Mouse (Mus musculus) heart, postnatal 0 days (tissue): ENCODE results near the gene Lrrc23. TPM values are rescaled to one million over a fixed set of nuclear protein-coding genes. Genes with fewer than 3 reads are reported as not detected.

Experiments used
- ATAC-seq: fragments of 200-750 bp; cut with Nextera tagmentation; 2 replicates; pipeline ENCODE4 v1.8.0; 2017; ENCODE audit warnings: low read depth, moderate number of reproducible peaks, moderate library complexity; ENCODE audit not compliant: insufficient read depth
- DNase-seq: peaks from one replicate; pipeline ENCODE4 v3.0.0-alpha.2; 2016; ENCODE audit warnings: low spot score
- H3K27ac ChIP-seq: fragments of 300-500 bp; sonication (generic); 2 replicates; pipeline ENCODE4 v1.5.1; 2014; ENCODE audit warnings: low read depth, mild to moderate bottlenecking
- H3K27me3 ChIP-seq: fragments of 300-500 bp; sonication (generic); 2 replicates; pipeline ENCODE4 v1.6.1; 2014; ENCODE audit warnings: low read length, mixed read lengths; ENCODE audit not compliant: control insufficient read depth, insufficient read depth
- H3K36me3 ChIP-seq: fragments of 300-500 bp; sonication (generic); replicated peaks from 2 replicates; pipeline ENCODE4 v1.6.1; 2014; ENCODE audit warnings: low read length, mixed read lengths; ENCODE audit not compliant: control insufficient read depth, insufficient read depth
- H3K4me1 ChIP-seq: fragments of 300-500 bp; sonication (generic); 2 replicates; pipeline ENCODE4 v1.6.1; 2014; ENCODE audit warnings: antibody characterized with exemption; ENCODE audit not compliant: control insufficient read depth, insufficient read depth
- H3K4me2 ChIP-seq: fragments of 300-500 bp; sonication (generic); 2 replicates; pipeline ENCODE4 v1.6.1; 2014; ENCODE audit warnings: low read depth, mild to moderate bottlenecking, low read length, moderate library complexity
- H3K4me3 ChIP-seq: fragments of 300-500 bp; sonication (generic); 2 replicates; pipeline ENCODE4 v1.5.1; 2014; ENCODE audit warnings: low read depth, low read length
- H3K9ac ChIP-seq: fragments of 300-500 bp; sonication (generic); replicated peaks from 2 replicates; pipeline ENCODE4 v1.6.1; 2014; ENCODE audit warnings: low read depth, low read length, mixed read lengths
- H3K9me3 ChIP-seq: fragments of 300-500 bp; sonication (generic); replicated peaks from 2 replicates; pipeline ENCODE4 v1.6.1; 2016; ENCODE audit warnings: low read length; ENCODE audit not compliant: control insufficient read depth
- CTCF ChIP-seq: IDR thresholded peaks from 2 replicates; pipeline ENCODE4 v1.5.1; 2016; ENCODE audit warnings: antibody characterized with exemption, control low read depth, low read depth
- EP300 ChIP-seq: IDR thresholded peaks from 2 replicates; pipeline ENCODE4 v1.6.1; 2016; ENCODE audit warnings: antibody characterized with exemption, low read depth
- WGBS: fragments of 180-500 bp; shearing (Covaris S2); extraction: QIAGEN DNeasy Blood & Tissue Kit; methylation state at CpG from one replicate; pipeline ENCODE4 v1.1.7; 2014; 5-methylcytosine and 5-hydroxymethylcytosine counted together
- polyA plus RNA-seq: library from polyadenylated mRNA; unstranded; fragments of >200 nt; fragmentation: Nextera tagmentation; extraction: Ambion mirVana; gene quantifications from 2 replicates; pipeline ENCODE4 v1.2.1, GENCODE M21; 2015
- total RNA-seq: library from RNA; depleted of rRNA; stranded (reverse); fragments of >200 nt; gene quantifications from 2 replicates; pipeline ENCODE4 v1.2.3, GENCODE M21; 2014; ENCODE audit warnings: low replicate concordance

Lrrc23 gene
- total and polyA plus RNA-seq, 2 experiments from 2014 or later, result not detected

DNA sequence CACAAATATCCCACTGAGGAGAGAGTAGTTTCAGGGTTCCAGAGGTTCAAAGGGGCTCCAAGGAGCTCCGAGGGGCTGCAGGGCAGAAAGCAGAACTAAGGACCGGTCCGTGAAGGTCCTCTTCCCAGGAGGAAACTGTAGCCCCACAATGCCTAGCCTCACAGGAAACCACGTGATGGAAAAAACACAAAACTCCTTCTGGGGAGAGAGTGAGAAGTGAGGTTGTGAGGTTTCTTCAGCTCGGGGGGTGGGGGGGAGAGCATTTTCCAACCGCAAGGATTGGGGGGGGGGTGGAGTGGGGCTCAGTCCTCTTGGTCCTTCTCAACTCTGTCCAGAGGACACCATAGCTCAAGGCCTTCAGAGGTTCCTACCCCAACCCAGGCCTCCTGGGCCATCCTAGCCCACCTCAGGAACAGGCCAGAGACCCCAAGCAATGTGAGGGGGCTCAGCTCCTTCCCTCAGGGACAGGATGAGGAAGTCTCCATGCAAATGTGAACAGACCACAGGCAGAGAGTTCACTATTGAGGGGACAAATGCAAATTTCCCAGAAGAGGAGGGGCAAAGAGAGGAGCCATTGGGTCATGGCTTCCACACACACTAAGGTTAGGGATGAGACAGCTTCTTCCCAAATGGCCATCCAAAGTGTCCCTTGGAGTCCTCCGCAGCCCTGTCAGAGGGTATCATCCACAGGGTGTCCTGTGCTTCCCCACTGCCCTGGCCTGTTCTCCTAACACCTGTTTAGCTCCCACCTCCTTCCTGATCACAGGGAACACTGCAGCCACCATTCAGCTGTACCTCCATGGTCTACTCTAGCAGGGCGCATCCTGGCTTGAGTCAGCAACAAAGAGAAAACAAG lies 49.4 kb downstream of the Lrrc23 start:
- Histone ChIP-seq H3K4me3 (no peak overlapping the region), H3K4me1 (peaks cover 3% of the 10 kb centered on the region; the same call in 1 of the 2 replicates), H3K9ac (no peak overlapping the region), H3K27me3 (no peaks in the 10 kb centered on the region), H3K4me2 (no peak overlapping the region), H3K9me3 (no peaks in the 10 kb centered on the region), H3K36me3 (no peaks in the 10 kb centered on the region), H3K27ac (no peak overlapping the region)
- no peak for ATAC-seq
- no peak for DNase-seq
- TF ChIP-seq EP300 (no peak), CTCF (no peak)
- 58% methylated on average over 8 of the region's 8 CpGs for WGBS

DNA sequence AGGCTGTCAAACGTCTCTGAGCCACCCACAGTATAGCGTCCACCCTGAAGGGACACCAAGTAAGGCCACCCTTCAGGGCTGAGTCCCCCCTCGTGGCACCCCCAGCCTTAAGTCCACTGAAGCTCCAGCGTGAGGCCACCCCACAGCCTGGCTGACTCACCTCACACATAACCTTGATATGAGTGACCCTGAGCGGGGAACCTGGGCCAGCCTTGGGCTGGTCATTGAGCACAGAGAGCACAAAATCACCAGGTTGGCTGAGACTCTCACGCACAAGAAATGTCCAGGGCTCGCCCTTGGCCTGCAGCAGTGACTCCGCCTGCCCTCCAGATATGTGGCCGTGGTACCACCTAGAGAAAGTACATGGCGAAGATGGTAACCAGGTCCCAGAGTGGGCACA lies 50.9 kb downstream of the Lrrc23 start:
- ATAC-seq, result no peak
- H3K36me3 ChIP-seq, result no peaks in the 10 kb centered on the region
- H3K9me3 ChIP-seq, result no peaks in the 10 kb centered on the region
- no peaks in the 10 kb centered on the region for H3K27me3 ChIP-seq
- no peak overlapping the region for H3K9ac ChIP-seq
- peaks cover 3% of the 10 kb centered on the region; the same call in 1 of the 2 replicates for H3K4me1 ChIP-seq
- TF ChIP-seq CTCF, result no peak
- no peak for TF ChIP-seq EP300
- WGBS, result 77% methylated on average over 10 of the region's 10 CpGs
- no peak for DNase-seq
- H3K4me2 ChIP-seq, result no peak overlapping the region
- H3K4me3 ChIP-seq, result no peak overlapping the region
- no peak overlapping the region for H3K27ac ChIP-seq

GRCm38 (mm10) chr6:124724472-124724871 lies 55.1 kb downstream of the Lrrc23 start:
- H3K27me3 ChIP-seq, result no peaks in the 10 kb centered on the region
- DNase-seq (no peak), ATAC-seq (no peak)
- H3K27ac ChIP-seq, result no peak overlapping the region
- 0 out of 2 replicates have a peak, but pooled peaks cover 6% of the 10 kb centered on the region for H3K4me1 ChIP-seq
- H3K4me3 ChIP-seq, result no peak overlapping the region
- H3K9me3 ChIP-seq, result no peaks in the 10 kb centered on the region
- 84% methylated on average over 10 of the region's 10 CpGs for WGBS
- TF ChIP-seq EP300, result no peak
- no peak for TF ChIP-seq CTCF
- H3K36me3 ChIP-seq, result no peaks in the 10 kb centered on the region
- H3K9ac ChIP-seq, result no peak overlapping the region
- H3K4me2 ChIP-seq, result no peak overlapping the region

DNA sequence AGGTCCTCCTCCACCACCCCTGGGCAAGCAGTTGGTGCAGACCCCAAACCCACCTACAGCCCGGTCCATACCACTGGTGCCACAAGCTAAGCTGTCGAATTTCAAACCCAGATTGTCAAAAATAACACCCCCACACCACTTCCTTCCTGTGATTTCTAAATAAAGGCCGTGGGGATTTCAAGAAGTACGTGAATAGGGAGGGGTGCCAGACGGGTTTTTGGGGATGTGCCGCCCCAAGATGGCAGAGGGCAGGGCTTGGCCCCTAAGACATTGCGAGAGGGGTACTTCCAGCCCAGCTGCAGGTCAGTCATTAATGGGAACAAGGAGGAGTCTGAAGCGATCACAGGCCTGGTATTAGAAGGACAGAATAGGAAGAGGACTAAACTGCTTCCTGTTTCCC lies 56.0 kb downstream of the Lrrc23 start:
- 65% methylated on average over 8 of the region's 8 CpGs for WGBS
- Histone ChIP-seq H3K27me3 (no peaks in the 10 kb centered on the region), H3K27ac (no peak overlapping the region), H3K4me2 (no peak overlapping the region), H3K9ac (no peak overlapping the region), H3K9me3 (no peaks in the 10 kb centered on the region), H3K36me3 (no peaks in the 10 kb centered on the region), H3K4me1 (peaks cover 10% of the 10 kb centered on the region), H3K4me3 (no peak overlapping the region)
- no peak for TF ChIP-seq EP300
- TF ChIP-seq CTCF, result no peak
- DNase-seq, result no peak
- ATAC-seq, result no peak

DNA sequence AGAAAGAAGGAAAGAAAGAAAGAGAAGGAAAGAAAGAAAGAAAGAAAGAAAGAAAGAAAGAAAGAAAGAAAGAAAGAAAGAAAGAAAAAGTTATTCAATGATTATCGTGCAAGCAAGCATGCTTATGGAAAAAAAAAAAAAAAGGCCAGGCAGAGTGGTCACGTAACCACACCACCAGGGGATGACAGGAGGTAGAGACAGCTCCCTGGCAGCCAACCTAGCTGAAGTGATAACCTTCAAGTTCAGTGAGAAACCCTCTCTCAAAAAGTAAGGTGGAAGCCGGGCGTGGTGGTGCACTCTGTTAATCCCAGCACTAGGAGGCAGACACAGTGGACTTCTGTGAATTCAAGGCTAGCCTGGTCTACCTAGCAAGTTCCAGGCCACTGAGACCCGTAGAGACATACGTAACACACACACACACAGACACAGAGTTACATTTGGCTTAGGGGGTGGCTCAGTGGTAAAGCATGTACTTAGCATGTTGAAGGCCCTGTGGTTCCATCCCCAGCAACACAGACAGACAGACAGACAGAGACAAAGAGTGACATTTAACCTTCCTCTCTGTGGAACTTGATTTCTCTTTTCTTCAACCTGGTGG lies 56.6 kb downstream of the Lrrc23 start:
- Histone ChIP-seq H3K27ac (no peak overlapping the region), H3K4me1 (peaks cover 10% of the 10 kb centered on the region), H3K27me3 (no peaks in the 10 kb centered on the region), H3K9me3 (no peaks in the 10 kb centered on the region), H3K36me3 (no peaks in the 10 kb centered on the region), H3K4me2 (no peak overlapping the region), H3K4me3 (no peak overlapping the region), H3K9ac (no peak overlapping the region)
- TF ChIP-seq CTCF (peak; percentile 12; the same call in 1 of the 2 replicates), EP300 (no peak)
- 49% methylated on average over 6 of the region's 6 CpGs for WGBS
- ATAC-seq, result peak; percentile 54; the same call in 1 of the 2 replicates
- peak; percentile 54 for DNase-seq
